Mouse (Mus musculus) lung, postnatal 10 days (tissue): ENCODE data around the gene Fam114a2.
A peak's percentile ranks its signal among the peaks of the same experiment; 100 is the strongest.
"Not testable (repeated sequence)": the region's sequence is repeated elsewhere in the genome, so short reads cannot be mapped to it uniquely, and the experiment has no call there.

Experiments
- DNase-seq: peaks from one replicate; pipeline ENCODE4 v3.0.0; 2021

Gene Fam114a2

DNA sequence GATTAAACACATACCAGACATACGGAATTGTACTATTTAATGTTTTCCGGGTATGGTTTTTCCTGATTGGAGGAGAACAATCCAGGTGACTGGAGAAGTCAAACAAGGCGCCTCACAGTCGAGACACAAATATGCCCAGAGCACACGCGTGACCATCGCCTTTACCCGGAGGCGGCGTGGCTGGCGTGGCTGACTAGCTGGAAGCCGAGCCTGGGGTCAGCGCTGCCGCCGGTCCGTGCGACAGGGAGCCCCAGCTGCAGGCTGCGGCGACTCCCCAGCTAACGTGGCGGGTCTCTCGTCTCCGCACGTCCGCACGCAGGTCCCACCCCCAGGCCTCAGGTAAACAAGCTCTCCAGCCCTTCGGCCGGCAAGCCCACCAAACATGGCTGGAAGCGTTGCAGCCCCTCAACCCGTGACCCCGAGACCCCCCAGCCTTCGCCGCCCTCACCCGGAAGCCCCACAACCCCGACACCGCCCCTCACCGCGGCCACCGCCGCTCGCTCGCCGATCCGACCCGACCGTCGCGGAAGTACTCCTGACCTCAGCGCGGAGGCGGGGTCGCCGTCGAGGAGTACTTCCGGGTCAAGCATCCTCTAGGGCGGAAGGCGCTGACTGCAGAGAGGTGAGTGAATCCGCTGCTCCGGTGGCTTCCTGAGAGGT, at the start of gene Fam114a2, which contains the start of gene Mfap3:
Gene Fam114a2 (minus strand): TSS at position 527 of the 660 bp plus-strand sequence.
Gene Mfap3 (plus strand): TSS at position 574 of the 660 bp plus-strand sequence.
- peak; percentile 96 for DNase-seq

DNA sequence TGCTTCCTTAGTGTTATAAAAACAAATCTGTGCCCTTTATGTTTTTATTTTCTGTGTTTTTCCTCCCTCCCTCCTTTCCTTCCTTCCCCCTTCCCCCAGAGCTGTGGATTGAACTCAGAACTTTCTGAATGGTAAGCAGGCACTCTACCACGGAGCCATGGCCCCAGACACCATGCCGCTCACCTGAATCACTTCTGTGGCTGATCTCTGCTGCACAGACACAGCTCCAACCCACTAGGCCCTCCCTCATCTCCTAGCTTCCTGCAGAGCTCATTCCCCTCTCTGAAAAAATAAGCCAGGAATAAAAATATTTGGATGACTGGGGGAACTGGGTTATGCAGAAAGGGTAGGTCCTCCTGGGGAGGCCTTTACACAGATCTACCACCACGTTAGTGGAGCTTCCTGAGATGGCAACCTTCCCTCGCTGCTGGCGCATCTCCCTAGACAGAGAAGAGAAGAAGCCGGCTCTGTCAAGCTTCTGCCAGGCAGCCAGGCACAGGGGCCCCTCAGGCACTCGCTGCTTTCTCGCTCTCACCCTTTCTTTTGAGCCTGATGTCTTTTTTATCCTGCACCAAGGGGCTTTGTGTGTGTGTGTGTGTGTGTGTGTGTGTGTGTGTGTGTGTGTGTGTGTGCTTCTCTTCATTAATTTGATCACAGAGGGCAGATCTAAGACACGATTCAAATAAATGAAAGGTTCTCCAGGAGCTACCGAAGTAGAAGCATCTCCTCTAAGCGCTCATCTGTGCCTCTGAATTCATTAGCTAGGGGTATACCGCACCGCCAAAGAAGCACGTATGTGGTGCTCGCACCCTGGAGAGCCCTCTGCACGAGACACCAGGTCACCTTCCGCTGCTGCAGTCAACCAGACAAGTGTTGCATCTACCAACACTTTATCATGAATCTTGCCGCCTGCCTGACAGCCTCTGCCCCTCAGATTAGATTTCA, 47.9 kb upstream of the Fam114a2 start:
- DNase-seq, result no peak

DNA sequence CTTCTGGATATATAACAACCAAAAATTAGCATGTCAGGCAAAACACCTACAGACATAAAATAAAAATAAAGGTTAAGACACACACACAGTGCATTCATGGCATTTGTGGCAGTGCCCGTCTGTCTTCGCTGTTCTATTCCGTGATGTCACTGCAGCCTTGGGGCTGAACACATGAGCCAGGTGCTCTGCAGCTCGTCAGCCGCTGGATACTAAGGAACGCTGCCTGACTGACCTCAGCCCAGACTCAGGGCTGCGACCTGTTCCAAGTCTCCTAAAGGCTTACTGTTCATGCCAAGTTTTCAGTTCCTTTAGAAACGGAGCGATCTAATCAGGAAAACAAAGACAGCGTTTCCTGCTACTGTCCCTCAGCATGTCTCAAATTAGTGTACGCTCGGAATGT, 46.1 kb upstream of the Fam114a2 start:
- DNase-seq, result peak; percentile 19

DNA sequence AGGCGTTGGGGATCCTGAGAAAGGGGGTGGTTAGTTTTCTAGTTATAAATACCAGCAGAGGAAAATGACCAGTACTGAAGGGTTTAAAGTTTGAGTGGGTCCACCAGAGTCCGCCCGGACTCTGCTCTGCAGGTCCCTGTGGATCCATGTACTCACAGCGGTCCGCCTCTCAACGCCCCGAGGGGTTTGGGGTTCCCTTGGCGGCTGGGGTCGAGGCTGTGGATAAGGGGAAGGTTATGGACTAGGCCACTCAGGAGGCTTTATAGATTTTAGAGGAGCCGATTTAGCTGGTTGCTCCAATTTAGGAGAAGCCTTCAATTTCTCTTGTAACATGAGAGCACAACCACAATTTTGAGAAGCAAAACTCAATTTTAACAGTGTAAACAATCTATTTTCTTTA, 39.5 kb upstream of the Fam114a2 start:
- DNase-seq, result not testable (repeated sequence)

DNA sequence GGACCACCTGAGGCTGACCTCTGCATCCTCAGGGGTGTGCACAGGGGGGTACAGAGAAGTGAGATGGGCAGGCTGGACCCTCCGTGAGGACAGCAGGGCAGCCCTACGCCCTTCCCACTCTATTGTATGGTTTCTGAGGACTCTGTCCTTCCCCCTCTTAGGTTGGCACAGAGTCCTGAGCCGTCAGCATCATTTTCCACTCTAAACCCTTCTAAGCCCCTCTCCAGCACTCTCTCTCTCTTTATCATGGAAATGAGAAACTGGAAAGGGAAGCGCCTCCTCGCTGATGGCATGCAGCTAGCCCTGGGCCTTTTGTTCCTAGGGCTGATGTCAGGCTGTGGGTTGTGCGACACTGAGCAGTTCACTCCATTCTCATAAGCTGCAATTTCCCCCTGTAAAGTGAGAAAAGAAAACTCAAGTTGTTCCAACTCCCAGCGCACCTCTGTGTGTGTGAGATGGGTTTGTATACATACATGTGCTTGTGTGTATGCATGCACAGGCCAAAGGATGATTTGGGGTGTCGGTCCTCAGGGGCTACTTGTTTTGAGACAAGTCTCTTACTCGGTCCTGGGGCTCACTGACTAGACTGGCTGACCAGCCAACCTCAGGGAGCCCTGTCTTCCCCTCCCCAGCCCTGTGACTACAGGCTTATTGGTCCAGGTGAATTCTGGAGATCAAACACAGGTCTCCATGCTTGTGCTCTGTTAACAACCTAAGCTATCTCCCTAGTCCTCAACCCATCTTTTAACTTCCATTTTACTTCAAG, 34.8 kb upstream of the Fam114a2 start:
- DNase-seq, result no peak

DNA sequence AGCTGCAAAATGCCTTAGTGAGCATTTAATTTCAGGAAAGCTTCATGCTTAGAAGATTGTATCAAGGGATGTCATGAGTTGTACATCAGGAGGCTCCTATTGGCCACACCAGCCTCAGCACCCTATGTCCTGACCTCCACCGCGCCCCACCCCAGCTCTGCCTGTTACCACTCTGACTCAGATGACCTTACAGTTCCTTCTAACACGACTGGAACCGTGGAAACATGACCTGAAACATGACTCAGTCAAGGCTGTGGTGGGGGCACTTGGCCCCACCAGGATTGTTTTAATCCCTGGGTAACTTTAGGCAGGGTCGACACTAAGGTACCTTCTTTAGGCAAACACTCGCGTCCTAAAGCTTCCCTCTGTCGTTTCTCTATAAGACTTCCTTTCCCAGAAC, 32.6 kb upstream of the Fam114a2 start:
- DNase-seq, result no peak

DNA sequence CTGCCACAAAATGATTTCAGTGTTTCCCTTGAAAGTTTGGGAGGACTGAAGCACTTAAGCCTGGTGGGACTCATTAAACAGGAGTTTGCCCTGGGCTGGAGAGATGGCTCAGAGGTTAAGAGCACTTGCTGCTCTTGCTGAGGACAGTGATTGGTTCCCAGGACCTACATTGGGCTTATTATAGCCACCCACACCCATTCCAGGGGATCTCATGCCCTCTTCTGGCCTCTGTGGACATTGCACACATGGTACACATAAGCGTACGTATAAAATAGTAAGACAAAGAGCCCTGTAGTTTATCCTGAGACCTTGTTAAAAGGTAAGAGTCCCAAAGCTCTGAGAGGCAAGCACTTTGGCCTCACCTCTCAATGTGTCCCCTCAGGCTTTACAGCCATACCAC, 31.8 kb upstream of the Fam114a2 start:
- no peak for DNase-seq

DNA sequence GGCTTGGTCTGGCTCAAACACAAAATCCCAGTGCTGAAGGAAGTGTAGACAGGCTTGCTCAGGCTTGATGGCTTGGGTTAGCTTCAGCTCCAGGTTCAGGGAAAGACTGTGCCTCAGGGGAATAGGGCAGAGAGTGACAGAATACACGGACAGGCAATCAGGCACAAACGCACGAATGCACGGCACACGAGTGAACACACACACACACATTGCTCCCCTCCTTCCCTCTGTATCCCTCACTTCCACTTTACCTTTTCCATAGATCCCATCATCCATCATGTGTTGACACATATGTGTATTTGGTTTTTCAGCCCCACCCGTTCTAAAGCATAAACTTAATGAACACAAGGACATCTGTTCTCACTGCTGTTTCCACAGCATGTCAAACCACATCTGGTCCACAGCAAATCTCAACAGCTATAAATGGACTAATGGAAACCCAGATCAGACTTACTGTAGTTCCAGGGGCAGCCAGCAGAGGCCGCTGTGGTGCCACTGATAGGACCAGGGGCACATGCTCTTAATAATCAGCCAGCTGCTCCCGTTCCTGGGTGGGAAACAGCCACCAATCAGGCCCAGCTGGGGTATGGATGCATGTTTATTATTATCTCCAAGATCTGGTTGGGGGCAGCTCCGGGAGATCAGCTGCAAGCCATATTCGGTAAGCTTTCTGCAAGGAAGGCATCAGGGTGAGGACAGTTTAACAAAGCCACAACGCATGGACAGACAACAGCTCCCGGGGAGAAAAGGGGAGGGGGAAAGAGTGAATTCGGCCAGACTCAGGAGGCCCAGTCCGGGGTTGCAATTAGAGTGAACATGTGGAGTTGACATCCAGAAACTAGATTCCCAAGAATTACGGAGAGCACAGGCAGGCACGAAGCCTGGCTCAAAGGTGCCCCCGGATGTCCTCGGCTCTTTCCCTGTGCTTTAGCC, 30.5 kb upstream of the Fam114a2 start:
- peak; percentile 88 for DNase-seq

DNA sequence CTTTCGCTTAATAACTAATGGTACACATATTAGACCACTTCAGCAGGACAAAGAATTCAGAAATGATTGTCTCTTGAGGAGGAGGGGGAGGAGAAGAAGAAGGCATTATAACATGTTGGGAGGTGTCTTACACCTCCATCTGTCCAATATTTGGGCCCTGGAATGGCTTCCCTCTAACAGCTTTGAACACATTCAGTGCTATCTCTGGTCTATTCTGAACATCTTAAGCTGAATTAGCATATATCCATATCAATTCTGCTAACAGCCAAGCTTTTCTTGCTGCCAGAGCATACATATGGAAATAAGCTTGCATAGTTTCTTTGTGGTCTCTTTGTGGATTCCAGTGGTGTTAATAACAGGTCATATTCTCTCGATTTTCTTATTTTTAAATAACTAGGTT, 22.3 kb upstream of the Fam114a2 start:
- DNase-seq, result no peak

DNA sequence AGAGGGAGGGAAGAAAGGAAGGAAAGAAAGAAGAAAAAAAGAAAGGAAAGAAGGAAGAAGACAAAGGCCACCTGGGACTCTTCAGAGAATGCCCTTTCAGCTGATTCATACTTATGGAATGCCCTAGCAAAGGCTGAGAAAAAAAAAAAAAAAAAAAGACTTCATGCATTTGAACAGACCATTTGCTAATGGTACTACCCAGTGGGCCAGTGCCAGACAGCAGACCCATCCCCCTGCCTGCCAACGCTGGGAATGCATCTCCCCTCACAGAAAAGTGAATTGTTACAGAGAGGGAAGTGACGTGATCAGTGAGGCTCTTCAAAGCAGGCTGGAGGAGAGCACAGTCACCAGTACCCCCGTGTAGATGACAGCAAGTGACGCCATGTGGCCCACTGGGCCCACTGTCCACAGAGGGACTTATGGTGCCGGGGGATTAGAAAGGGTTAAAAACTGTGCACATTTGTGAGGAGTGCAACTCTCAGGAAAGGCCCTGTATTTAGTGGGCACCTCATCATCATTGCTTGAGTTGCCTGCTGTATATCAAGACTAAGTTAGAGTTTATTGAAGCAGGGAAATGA, 21.5 kb upstream of the Fam114a2 start:
- DNase-seq, result no peak

DNA sequence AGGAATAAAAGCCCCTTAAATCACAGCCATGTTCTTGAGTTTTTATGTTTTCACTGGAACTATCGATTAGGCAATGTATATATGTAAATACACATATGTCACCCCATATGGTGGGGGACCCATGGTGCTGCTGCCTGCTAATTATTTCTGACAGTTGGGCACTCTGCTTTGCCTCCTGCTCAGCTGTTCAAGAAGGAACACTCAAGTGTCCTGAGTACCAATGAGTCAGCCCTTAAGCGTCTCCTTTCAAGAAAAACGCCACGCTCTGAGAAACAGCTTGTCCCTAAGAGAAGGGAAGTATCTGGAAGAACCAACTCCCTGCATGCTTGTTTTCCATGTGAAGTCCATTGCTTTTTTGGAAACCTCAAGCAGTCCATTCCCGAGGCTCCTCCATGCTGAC, 17.5 kb upstream of the Fam114a2 start:
- peak; percentile 14 for DNase-seq

DNA sequence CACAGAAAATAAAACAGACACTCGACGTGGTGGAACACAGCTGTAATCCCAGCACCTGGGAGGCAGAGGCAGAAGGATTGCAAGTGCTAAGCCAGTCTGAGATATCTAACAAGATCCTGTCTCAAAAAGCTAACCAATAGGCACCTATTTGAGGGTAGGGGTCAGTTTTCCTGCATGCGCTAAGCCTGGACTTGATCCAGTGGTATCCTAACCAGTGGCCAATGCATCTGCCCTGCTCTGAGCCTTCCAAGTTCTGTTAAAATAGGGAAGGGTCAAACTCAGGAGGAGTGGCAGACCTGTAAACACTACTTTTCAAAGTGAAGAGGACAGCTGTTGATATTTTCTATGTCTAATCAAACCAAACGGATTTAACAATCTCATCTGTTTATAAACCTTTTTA, 13.9 kb upstream of the Fam114a2 start:
- no peak for DNase-seq

DNA sequence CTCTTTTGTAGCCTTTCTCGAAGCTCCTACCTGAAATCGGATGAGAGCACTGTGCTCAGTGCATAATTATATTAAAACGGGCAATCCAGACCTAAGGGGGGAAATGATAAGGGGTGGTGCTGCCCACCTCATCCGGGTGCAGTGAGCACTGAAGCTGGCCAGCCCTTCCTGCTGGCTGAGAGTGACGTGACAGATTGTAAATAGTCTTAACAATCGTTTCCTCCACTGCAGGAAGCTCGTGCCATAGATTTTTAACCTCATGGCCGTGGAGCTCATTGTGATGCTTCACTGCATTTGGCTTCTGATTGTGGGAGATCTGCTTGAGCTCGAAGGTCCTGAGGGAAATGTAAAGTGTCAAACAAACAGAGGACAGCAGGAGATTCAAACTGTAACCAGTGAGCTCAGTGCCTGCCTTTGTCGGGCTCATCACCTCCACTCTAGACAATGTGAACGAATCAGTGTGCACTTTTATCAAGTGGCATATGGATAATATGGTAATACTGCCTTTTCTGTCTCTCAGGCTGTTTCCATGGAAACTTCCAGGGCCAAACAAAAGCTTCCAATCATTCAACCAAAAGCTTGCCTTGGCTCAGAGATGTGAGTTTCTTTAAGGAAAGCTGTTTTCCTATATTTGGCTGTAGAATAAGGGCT, 13.0 kb upstream of the Fam114a2 start:
- peak; percentile 55 for DNase-seq

DNA sequence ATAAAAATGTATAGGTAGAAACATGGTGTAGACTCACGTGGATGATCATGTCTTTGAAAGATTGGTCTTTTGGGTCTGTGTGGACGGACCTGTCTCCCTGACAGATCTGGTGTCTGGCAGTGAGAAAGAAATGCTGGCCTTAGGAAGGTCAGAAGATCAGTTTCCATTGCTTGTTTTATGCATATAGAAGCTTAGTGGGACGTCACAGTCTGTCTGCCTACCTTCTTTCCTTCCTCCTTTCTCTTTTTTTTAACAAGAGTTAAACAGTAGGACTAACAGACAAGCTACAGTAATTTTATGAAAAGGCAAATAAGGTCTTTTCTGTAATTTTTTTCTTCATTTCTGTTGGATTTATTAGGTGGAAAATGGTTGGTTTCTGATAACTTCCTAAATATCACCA, 10.7 kb upstream of the Fam114a2 start:
- DNase-seq, result no peak

DNA sequence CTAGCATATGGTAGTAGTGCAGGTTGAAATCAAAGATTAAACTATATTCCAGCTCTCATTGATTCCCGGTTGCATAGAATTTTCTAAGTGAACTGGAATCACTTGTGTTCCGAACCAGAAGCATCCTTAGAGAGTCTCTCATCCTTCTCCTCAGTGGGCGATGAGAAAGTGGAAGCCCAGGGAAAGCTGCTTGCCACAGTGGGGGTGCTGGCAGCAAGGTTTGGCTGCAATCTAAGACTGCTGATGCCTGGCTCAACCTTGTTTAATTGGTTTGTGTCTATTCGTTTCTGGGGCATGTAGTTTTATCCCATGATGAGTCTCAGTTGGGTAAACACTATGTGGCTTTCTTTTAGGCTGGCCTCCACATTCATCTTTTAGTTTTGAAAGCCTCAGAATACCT, 9.1 kb upstream of the Fam114a2 start:
- no peak for DNase-seq

DNA sequence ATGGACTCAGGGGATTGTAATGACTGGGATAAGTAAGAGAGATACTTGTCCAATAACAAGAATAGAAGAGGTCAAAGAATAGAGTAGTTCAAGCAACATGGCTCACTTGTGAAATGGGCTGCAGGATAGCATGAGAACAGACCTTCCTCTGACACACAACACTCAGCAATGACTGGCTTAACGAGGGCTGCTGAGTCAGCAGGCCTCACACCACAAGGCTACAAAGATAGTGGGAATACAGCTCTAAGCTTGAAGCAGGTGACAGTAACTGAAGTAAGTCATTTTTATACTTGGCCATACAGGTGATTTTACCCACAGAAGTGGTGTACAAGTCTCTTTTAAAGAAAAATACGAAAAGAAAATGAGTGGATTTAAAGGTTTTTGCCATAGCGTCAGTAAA, 7.5 kb upstream of the Fam114a2 start:
- DNase-seq, result no peak

DNA sequence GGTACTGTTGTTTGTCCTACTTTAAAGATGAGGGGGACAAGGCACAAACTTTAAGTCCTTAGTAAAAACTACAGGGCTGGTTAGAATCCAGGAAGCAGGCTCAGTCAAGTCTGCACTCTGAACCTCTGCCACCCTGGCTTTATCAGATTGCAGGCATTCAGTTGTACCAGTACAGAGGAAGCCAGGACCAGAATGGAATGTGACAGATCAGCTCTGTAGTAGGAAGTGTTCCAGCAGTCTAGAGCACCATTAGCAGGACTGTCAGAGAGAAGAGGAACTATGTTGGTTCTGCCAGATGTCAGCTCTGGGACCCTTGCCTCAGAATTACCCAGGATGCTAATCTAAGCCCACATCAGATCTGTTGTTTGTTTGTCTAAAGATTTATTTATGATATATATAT, 6.2 kb upstream of the Fam114a2 start:
- DNase-seq, result no peak

DNA sequence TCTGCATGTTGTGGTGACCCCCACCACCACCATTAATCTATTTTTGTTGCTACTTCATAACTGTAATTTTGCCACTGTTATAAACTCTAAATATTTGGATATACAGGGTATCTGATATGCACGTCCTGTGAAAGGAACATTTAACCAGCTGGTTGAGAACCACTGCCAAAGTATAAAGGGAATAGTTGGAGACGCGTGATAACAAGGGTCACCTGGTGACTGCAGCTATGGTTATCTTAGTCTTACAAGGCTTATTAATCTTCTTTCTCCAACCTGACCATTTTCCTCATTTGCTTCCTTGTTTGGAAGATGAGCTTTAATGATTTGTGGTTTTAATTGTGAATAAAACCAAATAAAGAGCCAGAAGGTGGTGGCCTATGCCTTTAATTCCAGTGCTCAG, 5.0 kb upstream of the Fam114a2 start:
- no peak for DNase-seq

DNA sequence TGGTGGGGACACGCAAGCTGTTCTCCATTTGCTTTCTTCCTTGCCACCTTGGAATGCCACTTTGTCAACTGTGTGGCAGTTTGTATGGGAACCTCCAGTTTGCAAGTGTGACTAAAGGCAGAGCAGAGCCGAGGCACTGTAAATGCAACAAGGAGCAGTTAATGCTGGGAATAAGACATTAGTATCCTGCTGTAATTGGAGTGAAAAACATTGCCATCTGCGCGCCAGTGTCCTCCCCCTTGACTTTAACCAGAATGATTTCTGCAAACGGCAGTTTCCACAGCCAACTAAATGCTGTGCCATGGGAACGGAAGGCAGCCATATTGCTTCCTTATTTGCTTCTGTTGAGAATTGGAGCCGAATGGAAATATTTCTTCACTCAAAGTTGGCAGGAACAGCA, 3.6 kb upstream of the Fam114a2 start:
- DNase-seq, result peak; percentile 19

DNA sequence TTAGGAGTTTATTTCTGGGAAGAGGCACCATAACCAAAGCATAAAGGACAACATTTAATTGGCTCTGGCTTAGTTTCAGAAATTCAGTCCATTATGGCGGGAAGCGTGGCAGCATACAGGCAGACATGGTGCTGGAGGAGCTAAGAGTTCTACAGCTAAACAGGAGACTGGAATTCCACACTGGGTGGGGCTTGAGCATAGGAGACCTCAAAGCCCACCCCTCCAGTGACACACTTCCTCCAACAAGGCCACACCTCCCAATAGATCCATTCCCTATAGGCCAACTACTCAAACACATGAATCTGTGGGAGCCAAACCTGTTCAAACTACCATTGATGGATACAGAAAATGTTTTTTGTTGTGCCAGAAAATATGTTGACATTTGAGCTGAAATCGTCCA, 2.8 kb upstream of the Fam114a2 start:
- DNase-seq, result no peak

DNA sequence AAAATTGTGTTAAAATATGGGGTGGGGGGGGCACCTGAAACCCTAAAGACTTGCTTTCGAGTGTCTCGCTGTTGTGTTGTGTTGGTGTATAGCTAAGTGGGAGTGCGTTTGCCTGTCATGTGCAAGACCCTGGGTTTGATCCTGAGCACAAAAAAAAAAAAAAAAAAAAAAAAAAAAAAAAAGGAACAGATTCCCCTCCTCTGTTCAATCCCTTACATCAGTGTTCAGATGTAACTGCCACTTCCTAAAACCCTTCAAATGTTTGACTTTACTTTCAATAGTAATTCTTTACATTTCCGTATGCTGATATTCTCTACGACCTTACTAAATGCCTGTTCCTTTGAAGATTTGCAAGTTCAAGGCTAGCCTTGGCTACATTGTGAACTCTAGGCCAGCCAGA, 887 bp upstream of the Fam114a2 start:
- no peak for DNase-seq
